In the genomic region with DNA sequence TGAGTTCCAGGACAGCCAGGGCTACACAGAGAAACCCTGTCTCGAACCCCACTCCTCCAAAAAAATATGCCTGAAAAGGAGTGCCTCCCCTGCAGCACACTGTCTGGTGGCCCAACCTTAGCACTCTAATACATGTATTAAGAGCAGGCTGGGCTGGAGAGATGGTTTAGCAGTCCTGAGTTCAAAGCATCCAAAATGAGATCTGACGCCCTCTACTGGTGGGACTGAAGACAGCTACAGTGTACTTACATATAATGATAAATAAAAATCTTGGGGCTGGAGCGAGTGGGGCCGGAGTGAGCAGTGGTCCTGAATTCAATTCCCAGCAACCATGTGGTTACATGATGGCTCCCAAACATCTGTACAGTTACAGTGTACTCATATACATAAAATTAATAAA, we compare ENCODE assay signal across 10 mouse cellular contexts. TPM values are rescaled to one million over a fixed set of nuclear protein-coding genes. Genes with fewer than 3 reads are reported as not detected.
DNase-seq lines count a peak whose midpoint lies in the region; ATAC-seq and TF ChIP-seq lines count a peak whose summit lies in the region.
"Had no signal": no experiment of that assay in that cellular context is flagged by ENCODE, and none has a peak within 500 bp of the region (broad histone marks: within the 10 kb centered on the region; RNA-seq: fewer than 3 reads in every experiment).

No protein-coding gene starts in this region.

- WGBS in forebrain, postnatal 0 days, result 67% methylated on average over 4 of the region's 4 CpGs
- WGBS in forebrain, embryonic 12.5 days, result 69% methylated on average over 4 of the region's 4 CpGs
- 70% methylated on average over 4 of the region's 4 CpGs for WGBS in thymus, adult 2 months
- WGBS in liver, embryonic 14.5 days (ENCODE audit: insufficient replicate concordance), result 50% methylated on average over 4 of the region's 4 CpGs

- no peak overlapping the region for H3K27ac ChIP-seq in forebrain, postnatal 0 days (ENCODE audit: low read depth, low read length)
- no peak overlapping the region for H3K27ac ChIP-seq in forebrain, embryonic 12.5 days
- no peak overlapping the region for H3K27ac ChIP-seq in thymus, adult 2 months (ENCODE audit: control insufficient read depth, insufficient read depth, low read length)
- no peak overlapping the region for H3K27ac ChIP-seq in liver, embryonic 14.5 days
- H3K27ac ChIP-seq: embryonic facial prominence, embryonic 13.5 days had no signal

- TF ChIP-seq EP300 in liver, embryonic 14.5 days (IDR thresholded peaks at IDR 0.05; ENCODE audit: low read depth), result no peak

- TF ChIP-seq POLR2A in thymus, adult 2 months (IDR thresholded peaks at IDR 0.05; ENCODE audit: control insufficient read depth, extremely low read depth, insufficient read depth, low read length, poor library complexity), result no peak

- peak; percentile 35; the same call in 1 of the 2 replicates for TF ChIP-seq CTCF in forebrain, postnatal 0 days (IDR thresholded peaks at IDR 0.05; ENCODE audit: low read depth)
- TF ChIP-seq CTCF in thymus, adult 2 months (IDR thresholded peaks at IDR 0.05; ENCODE audit: borderline replicate concordance, control insufficient read depth, extremely low read depth, insufficient read depth, low read length, poor library complexity), result 0 out of 2 replicates have a peak, but pooled peaks have one; percentile 14
- peak; percentile 53 for TF ChIP-seq CTCF in liver, embryonic 14.5 days (IDR thresholded peaks at IDR 0.05; ENCODE audit: low read depth)

- DNase-seq in forebrain, postnatal 0 days, result no peak
- DNase-seq in thymus, adult 2 months, result peak; percentile 37
- no peak for DNase-seq in thymus, adult 18-20 months
- peak in 1 of 3 experiments; percentile 6 for DNase-seq in liver, embryonic 14.5 days (ENCODE audit: low read depth in 3 of 3, low spot score in 3 of 3)
- DNase-seq in frontal cortex, postnatal 25 days (ENCODE audit: low spot score in 2 of 2), result no peak
- no peak for DNase-seq in ovary, postnatal 36 days (ENCODE audit: low spot score)
- DNase-seq in layer of hippocampus, adult 9-10 months (ENCODE audit: low spot score), result no peak

- no peaks in the 10 kb centered on the region for H3K9me3 ChIP-seq in forebrain, postnatal 0 days (ENCODE audit: low read length)
- no peaks in the 10 kb centered on the region for H3K9me3 ChIP-seq in forebrain, embryonic 12.5 days
- no peaks in the 10 kb centered on the region for H3K9me3 ChIP-seq in liver, embryonic 14.5 days (ENCODE audit: control insufficient read depth, low read length)
- H3K9me3 ChIP-seq: embryonic facial prominence, embryonic 13.5 days had no signal

- no peaks in the 10 kb centered on the region for H3K36me3 ChIP-seq in forebrain, postnatal 0 days (ENCODE audit: insufficient read depth)
- no peaks in the 10 kb centered on the region for H3K36me3 ChIP-seq in forebrain, embryonic 12.5 days (replicated peaks)
- H3K36me3 ChIP-seq in thymus, adult 2 months (ENCODE audit: control insufficient read depth, insufficient read depth, low read length), result no peaks in the 10 kb centered on the region
- H3K36me3 ChIP-seq in liver, embryonic 14.5 days (replicated peaks; ENCODE audit: control insufficient read depth, insufficient read depth, low read depth), result no peaks in the 10 kb centered on the region
- H3K36me3 ChIP-seq: embryonic facial prominence, embryonic 13.5 days had no signal

- no peak overlapping the region for H3K4me2 ChIP-seq in forebrain, postnatal 0 days (ENCODE audit: low read depth)
- H3K4me2 ChIP-seq in forebrain, embryonic 12.5 days, result no peak overlapping the region
- H3K4me2 ChIP-seq in liver, embryonic 14.5 days (ENCODE audit: low read depth), result no peak overlapping the region
- H3K4me2 ChIP-seq: embryonic facial prominence, embryonic 13.5 days; heart, embryonic 11.5 days had no signal

- no peak for ATAC-seq in forebrain, postnatal 0 days
- ATAC-seq in forebrain, embryonic 12.5 days (ENCODE audit: low FRiP score), result no peak
- ATAC-seq in liver, embryonic 14.5 days (ENCODE audit: insufficient read depth), result no peak

- H3K4me3 ChIP-seq in forebrain, postnatal 0 days (ENCODE audit: low read depth, low read length), result no peak overlapping the region
- no peak overlapping the region for H3K4me3 ChIP-seq in forebrain, embryonic 12.5 days (replicated peaks)
- no peak overlapping the region for H3K4me3 ChIP-seq in thymus, adult 2 months (ENCODE audit: control insufficient read depth, insufficient read depth, low read length)
- H3K4me3 ChIP-seq in liver, embryonic 14.5 days (ENCODE audit: insufficient read depth in 1 of 2, low read depth in 2 of 2, low read length in 2 of 2), result no peak overlapping the region
- H3K4me3 ChIP-seq: embryonic facial prominence, embryonic 13.5 days had no signal

- peaks cover 14% of the 10 kb centered on the region for H3K4me1 ChIP-seq in forebrain, postnatal 0 days (ENCODE audit: insufficient read depth)
- peaks cover 23% of the 10 kb centered on the region for H3K4me1 ChIP-seq in forebrain, embryonic 12.5 days
- peaks cover 14% of the 10 kb centered on the region for H3K4me1 ChIP-seq in thymus, adult 2 months (replicated peaks; ENCODE audit: control insufficient read depth, insufficient read depth, low read length)
- H3K4me1 ChIP-seq in liver, embryonic 14.5 days (replicated peaks; ENCODE audit: control insufficient read depth in 2 of 2, insufficient read depth in 2 of 2, low read length in 1 of 2), result no peaks in the 10 kb centered on the region; a peak in 1 of 4 replicates

- no peaks in the 10 kb centered on the region for H3K27me3 ChIP-seq in forebrain, postnatal 0 days (ENCODE audit: insufficient read depth, low read length)
- no peaks in the 10 kb centered on the region for H3K27me3 ChIP-seq in forebrain, embryonic 12.5 days
- no peaks in the 10 kb centered on the region for H3K27me3 ChIP-seq in thymus, adult 2 months (ENCODE audit: control insufficient read depth, insufficient read depth, low read length)
- peaks cover 19% of the 10 kb centered on the region for H3K27me3 ChIP-seq in liver, embryonic 14.5 days (ENCODE audit: control insufficient read depth, insufficient read depth, low read length)
- H3K27me3 ChIP-seq: embryonic facial prominence, embryonic 13.5 days had no signal

- no peak overlapping the region for H3K9ac ChIP-seq in forebrain, postnatal 0 days
- no peak overlapping the region for H3K9ac ChIP-seq in forebrain, embryonic 12.5 days
- H3K9ac ChIP-seq in liver, embryonic 14.5 days (replicated peaks), result no peak overlapping the region
- H3K9ac ChIP-seq: embryonic facial prominence, embryonic 13.5 days had no signal

RNA-seq across cellular contexts. Expression of a gene that starts 3.6 kb away (rescaled TPM):
- total RNA-seq in forebrain, postnatal 0 days (2014; rRNA removed), result 54.7 and 77.9 TPM in 2 replicates
- 4.8 and 6.2 TPM in 2 replicates for polyA plus RNA-seq in forebrain, postnatal 0 days (2015; fragmentation: Nextera tagmentation; extraction: Ambion mirVana)
- polyA plus RNA-seq in forebrain, embryonic 12.5 days (2016; fragmentation: Nextera tagmentation; extraction: Ambion mirVana), result 14.4 and 15.2 TPM in 2 replicates
- 109 and 123 TPM in 2 replicates for polyA plus RNA-seq in thymus, adult 2 months (2012; rRNA removed)
- polyA plus RNA-seq in liver, embryonic 14.5 days (2012; rRNA removed), result 2.9 and 3.4 TPM in 2 replicates
- polyA plus RNA-seq in liver, embryonic 14.5 days (2014; fragmentation: Nextera tagmentation; extraction: Ambion mirVana), result 1.8 TPM in 2 replicates

RNA-seq across cellular contexts. Expression of a gene that starts 31.6 kb away (rescaled TPM):
- total RNA-seq in forebrain, postnatal 0 days (2014; rRNA removed), result 43.9 and 59.8 TPM in 2 replicates
- polyA plus RNA-seq in forebrain, postnatal 0 days (2015; fragmentation: Nextera tagmentation; extraction: Ambion mirVana), result 73.4 and 78.2 TPM in 2 replicates
- 145 and 150 TPM in 2 replicates for polyA plus RNA-seq in forebrain, embryonic 12.5 days (2016; fragmentation: Nextera tagmentation; extraction: Ambion mirVana)
- 53.9 and 61.4 TPM in 2 replicates for polyA plus RNA-seq in thymus, adult 2 months (2012; rRNA removed)
- 44.4 and 59.9 TPM in 2 replicates for polyA plus RNA-seq in liver, embryonic 14.5 days (2012; rRNA removed)
- polyA plus RNA-seq in liver, embryonic 14.5 days (2014; fragmentation: Nextera tagmentation; extraction: Ambion mirVana), result 107 and 108 TPM in 2 replicates

RNA-seq across cellular contexts. Expression of a gene that starts 54.0 kb away (rescaled TPM):
- total RNA-seq in forebrain, postnatal 0 days (2014; rRNA removed), result 1.1 and 1.7 TPM in 2 replicates
- polyA plus RNA-seq in forebrain, postnatal 0 days (2015; fragmentation: Nextera tagmentation; extraction: Ambion mirVana), result 1.6 and 1.7 TPM in 2 replicates
- 0.29 and 0.42 TPM in 2 replicates for polyA plus RNA-seq in forebrain, embryonic 12.5 days (2016; fragmentation: Nextera tagmentation; extraction: Ambion mirVana)
- 10.4 and 11.1 TPM in 2 replicates for polyA plus RNA-seq in thymus, adult 2 months (2012; rRNA removed)
- 0.92 and 1.2 TPM in 2 replicates for polyA plus RNA-seq in liver, embryonic 14.5 days (2012; rRNA removed)
- 1.3 and 1.9 TPM in 2 replicates for polyA plus RNA-seq in liver, embryonic 14.5 days (2014; fragmentation: Nextera tagmentation; extraction: Ambion mirVana)
